Mouse (Mus musculus) lung, postnatal 25 days (tissue): Measurements from ENCODE around the gene Trim41.
A peak's percentile ranks its signal among the peaks of the same experiment; 100 is the strongest.
"Not testable (repeated sequence)": the region's sequence is repeated elsewhere in the genome, so short reads cannot be mapped to it uniquely, and the experiment has no call there.

ENCODE experiments used
- DNase-seq: peaks from one replicate; pipeline ENCODE4 v3.0.0; 2022; ENCODE audit warnings: low spot score

The Trim41 gene

DNA sequence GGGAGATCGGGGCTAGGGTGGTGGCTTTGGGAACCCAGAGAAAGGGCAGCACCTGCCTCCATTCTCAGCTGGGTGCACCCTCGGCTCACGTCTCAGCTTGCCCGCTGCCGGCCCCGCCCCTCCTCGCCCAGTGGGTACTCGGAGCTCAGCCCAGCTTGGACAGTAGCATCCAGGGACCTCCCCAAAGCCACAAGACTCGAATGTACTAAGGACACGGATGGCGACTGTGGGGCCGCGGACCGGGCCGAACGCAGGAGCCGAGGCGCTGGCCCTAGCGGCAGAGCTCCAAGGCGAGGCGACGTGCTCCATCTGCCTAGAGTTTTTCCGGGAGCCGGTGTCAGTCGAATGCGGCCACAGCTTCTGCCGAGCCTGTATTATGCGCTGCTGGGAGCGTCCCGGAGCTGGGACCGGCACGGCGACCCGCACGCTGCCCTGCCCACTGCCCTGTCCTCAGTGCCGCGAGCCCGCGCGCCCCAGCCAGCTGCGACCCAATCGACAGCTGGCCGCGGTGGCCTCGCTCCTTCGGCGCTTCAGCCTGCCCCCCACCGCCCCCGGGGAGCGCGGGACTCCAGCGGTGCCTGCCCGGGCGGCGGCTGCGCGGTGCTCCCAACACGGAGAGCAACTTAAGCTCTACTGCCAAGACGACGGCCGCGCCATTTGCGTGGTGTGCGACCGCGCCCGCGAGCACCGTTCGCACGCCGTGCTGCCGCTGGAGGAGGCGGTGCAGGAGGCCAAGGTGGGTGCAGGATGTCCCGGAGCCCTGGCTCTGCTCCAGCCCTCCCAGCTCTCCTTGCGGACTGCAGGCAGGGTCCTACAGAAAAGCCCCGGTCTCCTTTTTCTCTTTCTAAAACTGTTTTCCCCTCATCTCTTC is 20.4 kb upstream of the Trim41 start:
- peak; percentile 66 for DNase-seq

DNA sequence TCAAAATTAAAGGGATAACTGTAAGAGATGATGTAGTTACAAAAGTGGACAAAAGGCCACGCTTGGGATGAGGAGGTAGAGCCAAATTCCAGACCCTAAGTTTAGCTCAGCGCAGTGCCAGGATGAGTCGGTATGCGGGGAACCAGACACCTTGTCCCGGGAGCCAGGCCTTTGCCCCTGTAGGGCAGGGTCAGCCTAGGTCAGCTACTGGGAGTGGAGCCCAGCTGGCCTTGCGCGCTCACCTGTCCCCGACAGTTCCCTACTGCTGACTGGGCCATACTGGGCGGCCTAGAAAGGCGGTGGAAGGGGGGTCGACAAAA is 19.8 kb upstream of the Trim41 start:
- DNase-seq: no peak

DNA sequence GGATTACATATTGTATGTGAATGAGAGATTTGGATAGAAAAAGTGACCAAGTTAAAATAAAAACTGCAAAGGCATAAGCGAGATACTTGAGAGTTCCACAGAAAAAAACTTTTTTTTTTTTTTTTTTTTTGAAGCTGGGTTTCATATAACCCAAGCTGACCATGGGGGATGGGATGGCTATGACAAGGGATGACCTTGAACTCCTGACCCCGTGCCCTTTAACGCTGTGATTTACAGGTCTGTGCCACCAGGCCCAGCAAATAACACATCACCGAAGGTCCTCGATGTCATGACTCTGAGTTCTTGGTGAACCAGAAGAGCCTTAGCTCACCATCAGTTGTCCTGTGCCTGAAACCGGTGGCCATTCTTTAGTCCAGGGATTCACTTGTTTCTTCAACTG is 18.8 kb upstream of the Trim41 start:
- DNase-seq: no peak

- DNase-seq: peak; percentile 92
These were observed 16.8 kb upstream of the Trim41 start for GRCm38 (mm10) chr11:48833731-48834639.

DNA sequence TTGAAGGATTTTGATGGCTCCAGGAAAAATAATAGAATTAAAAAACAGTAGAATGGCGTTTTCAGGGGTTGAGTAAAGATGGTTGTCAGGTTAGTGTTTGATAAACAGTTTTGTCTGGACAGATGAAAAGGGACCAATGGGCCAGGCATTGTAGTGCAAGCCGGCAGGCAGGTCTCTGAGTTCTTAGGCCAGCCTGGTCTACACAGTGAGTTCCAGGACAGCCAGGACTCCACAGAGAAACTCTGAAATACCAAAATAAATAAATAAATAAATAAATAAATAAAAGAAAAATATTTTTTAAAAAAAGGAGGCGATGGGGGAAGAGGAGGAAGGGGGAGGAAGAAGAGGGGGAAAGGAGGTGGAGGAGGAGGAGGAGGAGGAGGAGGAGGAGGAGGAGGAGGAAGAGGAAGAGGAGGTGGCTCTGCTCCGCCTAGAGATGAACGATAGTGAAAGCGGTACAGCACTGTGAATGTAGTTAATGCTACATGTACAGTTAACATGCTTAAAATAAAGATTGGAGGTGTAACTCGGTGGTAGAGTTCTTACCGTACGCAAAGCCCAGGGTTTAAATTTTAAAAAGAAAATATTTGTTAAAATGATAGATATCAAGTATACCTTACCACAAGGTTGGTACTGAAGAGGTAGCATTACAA is 16.1 kb upstream of the Trim41 start:
- no peak for DNase-seq

GRCm38 (mm10) chr11:48831273-48831672 is 14.1 kb upstream of the Trim41 start:
- no peak for DNase-seq

DNA sequence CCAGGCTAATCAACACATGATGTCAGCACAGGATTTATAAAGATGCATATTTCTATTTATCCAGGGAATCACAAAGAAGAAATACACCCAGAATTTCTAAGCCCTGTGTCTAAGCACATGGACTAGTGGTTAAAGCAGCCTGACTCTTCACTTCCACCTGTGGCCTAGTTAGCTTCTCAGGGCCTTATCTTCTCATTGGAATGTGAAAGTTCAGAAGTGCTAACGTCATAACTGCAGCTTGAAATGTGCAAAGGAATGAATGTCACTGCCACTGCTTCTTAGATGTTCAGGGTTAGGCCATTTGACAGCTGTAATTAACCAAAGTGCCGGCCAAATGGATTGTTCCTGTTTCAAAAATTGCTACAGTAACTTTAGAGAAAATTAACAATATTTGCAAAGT is 13.1 kb upstream of the Trim41 start:
- peak; percentile 32 for DNase-seq

- no peak for DNase-seq
These were observed 10.8 kb upstream of the Trim41 start for GRCm38 (mm10) chr11:48827926-48828325.

GRCm38 (mm10) chr11:48826752-48827096 is 9.6 kb upstream of the Trim41 start:
- no peak for DNase-seq

- not testable (repeated sequence) for DNase-seq
These were observed 9.0 kb upstream of the Trim41 start, which contains the start of the genes Trim7 and Gm12184 for GRCm38 (mm10) chr11:48825979-48826751. Gene Trim7, plus strand, starts transcription at chr11:48826140. Gene Gm12184, minus strand, starts transcription at chr11:48826655.

- no peak for DNase-seq
These were observed 7.2 kb upstream of the Trim41 start for GRCm38 (mm10) chr11:48824311-48824830.

GRCm38 (mm10) chr11:48823536-48823972 is 6.4 kb upstream of the Trim41 start:
- DNase-seq: peak; percentile 60

DNA sequence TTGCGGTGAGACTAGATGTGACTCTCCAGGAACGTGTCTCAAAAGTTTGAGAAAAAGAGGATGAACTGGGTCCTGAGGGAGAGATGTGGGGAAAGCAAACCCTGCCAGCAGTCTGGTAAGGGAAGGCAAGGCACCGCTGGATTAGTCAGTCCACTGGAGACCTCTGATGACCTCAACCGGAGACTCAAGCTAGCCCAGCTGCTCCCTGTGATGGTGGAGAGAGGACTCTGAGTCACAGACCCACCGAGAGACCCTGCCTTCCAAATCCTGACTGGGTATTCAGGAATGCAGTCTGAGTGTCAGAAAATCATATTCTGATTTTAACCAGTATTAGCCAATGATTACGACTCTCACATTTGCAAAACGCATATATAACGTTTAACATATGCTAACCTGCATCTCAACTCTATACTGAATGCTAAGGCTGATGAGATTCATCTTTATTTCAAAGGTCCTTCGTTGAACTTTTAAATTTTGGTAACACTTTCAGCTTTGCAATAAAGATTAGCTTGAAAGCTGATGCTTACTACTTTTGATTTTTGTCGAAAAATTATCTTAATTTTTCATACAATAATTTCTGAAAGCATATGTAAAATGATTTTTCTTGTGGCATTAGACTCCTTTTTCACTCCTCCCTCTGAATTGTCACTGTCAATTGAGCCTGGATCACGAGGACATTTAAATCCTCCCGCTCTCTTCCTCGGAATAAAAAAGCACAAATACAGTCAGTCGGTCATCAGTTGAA is 5.8 kb upstream of the Trim41 start:
- DNase-seq: no peak

- DNase-seq: not testable (repeated sequence)
These were observed 4.1 kb upstream of the Trim41 start for GRCm38 (mm10) chr11:48821299-48821698.

DNA sequence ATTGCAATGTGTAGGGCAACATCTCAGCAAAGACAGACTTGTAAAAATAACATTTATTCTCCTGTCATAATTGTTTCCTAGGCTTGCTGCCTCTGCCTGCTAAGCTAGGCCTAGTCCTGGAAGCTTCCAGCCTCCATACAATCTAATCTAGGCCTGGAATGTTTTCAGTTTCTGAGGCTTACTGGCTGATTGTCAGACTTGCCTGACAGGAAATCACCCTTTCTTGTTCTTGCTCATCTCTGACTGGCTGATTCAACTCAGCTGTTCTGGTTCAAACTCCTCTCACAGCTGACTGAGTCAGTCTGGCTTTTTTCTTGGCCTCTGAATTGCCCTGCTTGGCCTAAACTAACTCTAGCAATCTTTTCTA is 3.1 kb upstream of the Trim41 start:
- no peak for DNase-seq

DNA sequence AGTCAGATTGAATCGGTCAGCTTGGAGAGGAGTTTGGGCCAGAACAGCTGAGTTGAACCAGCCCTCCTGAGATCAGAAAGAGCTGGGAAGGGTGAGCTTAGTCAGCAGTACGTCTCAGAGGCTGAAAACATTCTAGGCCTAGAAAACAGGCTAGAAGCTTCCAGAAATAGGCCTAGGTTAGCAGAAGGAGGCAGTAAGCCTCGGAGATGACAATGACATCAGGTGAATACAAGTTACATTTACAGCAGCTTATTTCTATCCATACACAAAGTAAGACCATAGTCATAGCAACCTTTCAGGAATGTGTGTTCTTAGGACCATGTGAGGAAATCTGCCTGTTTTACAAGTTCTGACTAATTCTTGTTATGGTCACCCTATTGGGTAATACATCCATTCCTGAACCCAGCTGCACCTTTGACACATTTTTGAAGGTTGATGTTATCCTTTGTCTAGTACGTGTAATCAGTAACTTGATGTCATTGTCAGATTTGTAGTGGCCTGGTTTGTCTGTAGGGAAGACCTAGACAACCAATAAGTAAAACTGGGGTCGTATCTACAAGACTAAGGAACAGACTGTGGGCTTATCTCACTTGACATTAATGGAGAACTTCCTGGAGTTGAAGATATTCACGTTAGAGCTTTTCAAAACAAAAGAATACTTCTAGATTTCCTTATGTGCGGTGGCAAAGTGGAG is 2.6 kb upstream of the Trim41 start:
- no peak for DNase-seq

- peak; percentile 91 for DNase-seq
These were observed 1.2 kb upstream of the Trim41 start for GRCm38 (mm10) chr11:48818346-48818745.

DNA sequence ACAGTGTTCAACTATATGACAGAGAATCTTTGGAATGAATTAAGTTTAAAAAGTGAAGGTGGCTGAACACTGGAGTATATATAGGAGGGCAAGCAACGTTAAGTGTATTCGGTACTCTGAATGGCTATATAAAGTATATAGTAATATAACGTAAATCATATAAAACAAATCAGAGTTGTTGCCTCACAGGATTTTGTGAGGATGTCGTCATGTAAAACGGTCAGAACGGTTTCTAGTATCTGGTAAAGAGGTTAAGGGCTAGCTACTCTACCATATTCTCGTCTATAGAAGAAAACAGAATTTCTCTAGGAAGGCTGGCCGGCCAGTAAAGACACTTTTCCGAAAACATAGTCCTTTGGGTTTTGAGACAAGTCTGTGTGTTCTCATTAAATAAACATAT is 641 bp upstream of the Trim41 start:
- no peak for DNase-seq

DNA sequence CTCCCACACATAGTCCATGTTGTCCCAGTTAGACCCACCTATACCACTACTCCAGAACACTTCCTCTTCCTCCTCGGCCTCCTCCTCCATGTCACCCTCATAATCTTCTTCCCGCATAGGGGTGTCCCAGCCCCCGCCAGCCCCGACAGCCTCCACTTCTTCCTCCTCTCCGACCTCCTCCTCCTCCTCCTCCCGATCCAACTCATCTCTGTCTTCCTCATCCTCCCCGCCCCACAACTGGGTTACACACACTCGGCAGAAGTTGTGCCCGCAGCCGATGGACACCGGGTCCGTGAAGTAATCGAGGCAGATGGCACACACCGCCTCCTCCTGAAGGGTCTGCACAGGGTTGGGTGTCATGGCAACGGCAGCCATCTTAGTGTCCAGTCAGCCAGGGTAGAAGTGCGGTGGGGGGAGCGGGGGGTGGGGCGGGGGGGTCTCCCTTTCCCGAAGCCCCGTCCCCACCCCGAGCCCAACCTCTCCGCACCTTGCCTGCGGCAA is 822 bp downstream of the Trim41 start:
- DNase-seq: peak; percentile 21

DNA sequence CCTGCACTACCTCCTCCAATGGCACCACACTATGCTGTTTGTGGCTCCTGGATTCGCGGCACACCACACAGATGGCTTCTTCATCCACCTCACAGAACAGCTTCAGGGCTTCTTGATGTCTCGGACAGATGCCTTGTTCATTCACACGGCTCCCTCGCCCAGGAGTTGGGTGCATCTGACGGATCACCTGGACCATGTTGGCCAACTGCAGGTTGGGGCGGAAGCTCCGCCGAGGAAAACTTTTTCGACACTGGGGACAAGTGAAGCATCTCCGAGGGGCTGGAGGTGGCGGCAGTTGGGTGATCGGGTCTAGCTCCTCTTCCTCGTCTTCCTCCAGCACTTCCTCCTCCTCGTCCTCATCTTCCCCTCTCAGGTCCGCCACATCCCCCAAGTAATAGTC is 1.3 kb downstream of the Trim41 start:
- DNase-seq: no peak
